Mouse (Mus musculus): ENCODE data around the gene Cog6. TPM values are rescaled to one million over a fixed set of nuclear protein-coding genes. Genes with fewer than 3 reads are reported as not detected.

Gene Cog6
- total and polyA plus RNA-seq, 3 experiments, result 9.2 to 31.9 (median 31.2) TPM

DNA sequence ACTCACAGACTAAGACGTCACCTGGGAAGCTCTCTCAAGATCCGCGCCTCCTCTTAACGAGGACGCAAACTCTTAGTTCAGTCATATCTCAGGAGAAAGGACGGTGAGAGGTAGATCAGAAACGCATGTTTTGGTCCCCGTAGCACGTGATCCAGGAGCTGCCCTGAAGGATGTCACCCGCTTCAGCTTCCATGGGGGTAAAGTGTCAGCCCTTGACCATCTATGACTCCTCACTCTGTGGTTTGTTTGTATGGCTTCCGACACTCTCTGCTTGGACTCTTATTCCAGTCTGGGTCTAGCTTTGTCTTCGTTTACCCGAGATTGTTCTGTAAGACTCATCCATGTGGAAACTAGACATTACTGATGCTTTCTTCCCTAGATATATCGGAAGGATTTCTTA, 54.6 kb downstream of the Cog6 start:
- no peak for DNase-seq

DNA sequence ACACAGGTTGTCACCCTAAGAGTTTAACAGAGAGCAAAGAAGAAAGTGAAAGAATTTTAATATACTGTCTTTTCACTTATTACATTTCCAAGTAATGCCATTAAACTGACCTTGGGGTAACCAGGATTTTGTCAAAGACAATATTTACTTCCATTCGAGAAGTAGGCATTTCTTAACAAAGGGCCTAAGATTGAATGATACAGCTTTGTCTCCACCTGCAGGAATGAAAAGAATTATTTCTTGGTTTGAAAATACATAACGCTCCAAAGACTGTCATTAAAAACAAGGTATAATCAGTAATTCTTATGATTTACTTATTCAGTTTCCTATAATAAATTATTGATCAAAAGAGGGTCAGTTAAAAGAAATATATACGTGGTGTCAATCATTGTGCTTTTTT, 55.4 kb downstream of the Cog6 start:
- no peak for DNase-seq

DNA sequence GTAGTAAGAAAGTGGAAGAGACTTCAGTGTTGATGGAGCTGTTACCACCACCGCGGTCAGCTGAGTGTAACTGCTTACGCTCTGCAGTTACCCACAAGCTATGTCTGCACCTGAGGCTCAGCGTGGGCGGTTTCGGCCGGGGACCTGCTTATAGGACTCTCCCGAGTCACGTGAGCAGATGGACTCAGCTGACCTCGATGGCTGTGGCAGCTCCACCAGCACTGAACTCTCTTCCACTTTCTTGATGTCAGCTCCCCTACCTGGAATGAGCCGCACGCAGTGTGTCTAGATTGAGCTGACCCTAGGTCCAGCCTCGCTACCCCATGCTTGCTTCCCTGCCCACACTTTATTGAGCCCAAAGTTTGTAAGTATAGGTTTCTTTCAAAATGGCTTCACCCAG, 56.1 kb downstream of the Cog6 start:
- no peak for DNase-seq

- no peak for DNase-seq
Observed at GRCm38 (mm10) chr3:52958444-52959120, 58.5 kb downstream of the Cog6 start.

DNA sequence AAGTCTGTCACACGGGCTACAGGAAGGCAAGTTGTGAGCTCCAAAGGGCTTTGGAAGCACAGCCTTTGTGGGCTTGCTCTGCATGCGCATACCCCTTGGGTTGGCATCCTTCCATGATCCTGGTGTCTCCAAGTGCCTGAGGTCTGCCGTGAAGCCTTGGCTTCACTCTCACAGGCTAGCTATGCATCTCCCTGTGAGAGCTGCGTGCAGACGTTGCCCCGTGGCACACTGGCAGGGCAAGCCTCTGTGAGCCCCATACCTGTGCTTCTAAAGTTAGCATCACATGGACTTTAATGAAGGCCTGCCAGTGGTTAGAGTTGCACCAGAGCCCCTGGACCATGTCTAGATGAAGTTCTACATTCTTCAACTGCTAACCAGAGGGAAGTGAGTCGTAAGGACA, 59.2 kb downstream of the Cog6 start:
- DNase-seq, result no peak

GRCm38 (mm10) chr3:52956236-52956635, 60.8 kb downstream of the Cog6 start:
- no peak for DNase-seq

GRCm38 (mm10) chr3:52955481-52956019, 61.5 kb downstream of the Cog6 start:
- DNase-seq, result peak; percentile 58

GRCm38 (mm10) chr3:52954656-52955055, 62.4 kb downstream of the Cog6 start:
- peak; percentile 39 for DNase-seq

- no peak for DNase-seq
Observed at GRCm38 (mm10) chr3:52953831-52954230, 63.2 kb downstream of the Cog6 start.

GRCm38 (mm10) chr3:52948824-52949223, 68.2 kb downstream of the Cog6 start:
- DNase-seq, result no peak

DNA sequence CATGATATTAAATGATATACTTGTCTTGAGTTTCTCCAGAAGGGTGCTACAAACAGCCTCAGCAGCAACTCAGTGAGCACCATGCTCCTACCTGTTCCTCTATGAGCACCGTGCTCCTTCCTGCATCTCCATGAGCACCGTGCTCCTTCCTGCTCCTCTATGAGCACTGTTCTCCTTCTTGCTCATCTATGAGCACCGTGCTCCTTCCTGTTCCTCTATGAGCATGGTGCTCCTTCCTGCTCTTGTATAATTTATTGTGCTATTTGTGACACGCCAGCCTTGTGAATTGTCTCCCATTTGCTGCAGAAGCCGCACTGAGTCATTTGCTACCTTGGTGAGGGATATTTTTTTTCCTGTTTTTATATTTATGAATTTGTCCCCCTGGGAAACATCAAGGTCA, 69.6 kb downstream of the Cog6 start:
- DNase-seq, result peak; percentile 8

- peak; percentile 52 for DNase-seq
Observed at GRCm38 (mm10) chr3:52940832-52941468, 76.1 kb downstream of the Cog6 start.

DNA sequence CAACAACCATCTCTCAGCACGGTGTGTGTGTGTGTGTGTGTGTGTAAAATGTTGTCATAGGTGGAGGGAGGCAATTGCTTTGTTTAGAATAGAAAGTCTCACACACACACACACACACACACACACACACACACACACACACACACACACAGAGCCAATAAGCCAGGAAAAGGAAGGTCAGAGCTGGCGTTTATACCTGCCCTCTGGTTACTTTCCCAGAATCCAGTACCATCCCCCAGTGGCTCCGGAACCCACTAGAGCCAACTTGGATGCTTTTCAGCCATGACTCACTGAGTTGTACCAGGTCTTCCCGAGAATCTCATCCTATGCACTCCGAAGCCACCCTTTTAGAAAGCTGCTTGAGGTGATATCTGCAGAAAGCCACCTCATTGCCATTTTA, 78.6 kb downstream of the Cog6 start:
- peak; percentile 67 for DNase-seq

GRCm38 (mm10) chr3:52937739-52938306, 79.2 kb downstream of the Cog6 start:
- no peak for DNase-seq

DNA sequence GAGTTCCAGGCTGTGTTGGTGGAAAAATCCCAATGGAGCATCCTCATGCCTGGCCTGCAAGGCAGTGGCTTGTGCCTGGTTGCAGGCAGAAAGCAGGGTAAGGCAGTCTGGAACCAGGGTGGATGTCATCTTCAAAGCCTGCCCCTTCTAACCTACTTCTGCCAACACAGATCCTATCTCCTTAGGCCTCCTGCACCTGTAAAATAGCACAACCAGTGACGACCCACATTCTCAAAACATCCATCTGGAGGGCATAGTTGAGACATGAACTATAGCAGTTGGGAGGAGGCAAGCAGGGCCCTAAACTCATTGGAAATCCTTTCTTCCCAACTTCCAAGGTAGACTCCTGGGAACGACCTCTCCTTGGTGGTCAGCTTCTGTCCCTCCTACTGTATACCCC, 85.1 kb downstream of the Cog6 start:
- DNase-seq, result no peak

Other genes with a start within 250 kb of the Cog6 start
- gene Lhfp, start 24.3 kb upstream of the Cog6 start, total RNA-seq (2021), result 10 to 100 TPM; 18.9 to 36.1 TPM
- gene Lhfp, start 24.3 kb upstream of the Cog6 start, polyA plus RNA-seq (2012; rRNA removed), result 25.8 and 28.3 TPM in 2 replicates